Comparison of ENCODE assay signal across 9 mouse cellular contexts in the genomic region with DNA sequence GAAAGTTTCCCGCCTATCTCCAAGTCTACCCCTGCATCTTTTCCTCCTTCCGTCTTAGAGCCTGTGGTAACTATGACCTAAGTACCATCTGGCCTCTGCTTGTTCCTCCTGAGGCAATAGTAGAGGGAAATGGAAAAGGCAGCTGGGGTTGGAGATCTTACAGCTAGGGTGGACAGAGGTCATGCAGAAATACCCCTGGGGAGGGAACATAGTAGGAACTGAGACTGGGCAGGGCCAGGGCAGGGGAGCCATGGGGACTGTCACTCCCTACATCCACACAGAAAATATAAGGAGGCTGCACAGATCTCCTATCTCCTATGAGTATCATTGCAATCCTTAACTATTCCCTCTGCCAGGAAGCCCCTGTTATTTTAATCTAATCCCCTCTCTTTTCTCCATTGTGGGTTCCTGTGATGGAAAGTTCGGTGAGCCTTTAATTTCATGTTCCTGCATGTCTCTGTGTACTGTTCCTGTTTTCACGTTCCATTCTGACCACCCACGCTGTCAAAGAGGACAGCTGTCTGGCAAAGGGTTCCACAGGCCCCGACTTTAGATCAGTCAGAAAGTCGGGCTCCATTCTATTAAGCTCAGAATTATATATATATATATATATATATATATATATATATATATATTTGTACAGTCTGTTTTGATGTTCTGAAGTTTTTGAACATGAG. TPM values are rescaled to one million over a fixed set of nuclear protein-coding genes. Genes with fewer than 3 reads are reported as not detected.
DNase-seq lines count a peak whose midpoint lies in the region; ATAC-seq and TF ChIP-seq lines count a peak whose summit lies in the region.
"Had no signal": no experiment of that assay in that cellular context is flagged by ENCODE, and none has a peak within 500 bp of the region (broad histone marks: within the 10 kb centered on the region; RNA-seq: fewer than 3 reads in every experiment).

No protein-coding gene starts in this region.

- no peak for TF ChIP-seq POLR2A in kidney, adult 2 months (IDR thresholded peaks at IDR 0.05; ENCODE audit: low read depth, low read length)

- H3K27ac ChIP-seq in kidney, adult 2 months (ENCODE audit: insufficient read depth, low read depth, low read length): no peak overlapping the region
- no peak overlapping the region for H3K27ac ChIP-seq in kidney, embryonic 16.5 days (ENCODE audit: low read length)

- no peaks in the 10 kb centered on the region; the same call in 1 of the 2 replicates for H3K4me1 ChIP-seq in kidney, adult 2 months (ENCODE audit: control insufficient read depth, insufficient read depth, low read length)
- H3K4me1 ChIP-seq in kidney, embryonic 16.5 days (ENCODE audit: insufficient read depth, low read length): peaks cover 1% of the 10 kb centered on the region; the same call in 1 of the 2 replicates

- no peak overlapping the region for H3K4me3 ChIP-seq in kidney, adult 2 months (ENCODE audit: insufficient read depth, low read depth, low read length)
- H3K4me3 ChIP-seq in kidney, embryonic 16.5 days (ENCODE audit: low read length): no peak overlapping the region
- H3K4me3 ChIP-seq: erythroblast, embryonic 14.5 days had no signal

- 67% methylated on average over 7 of the region's 7 CpGs for WGBS in kidney, adult 2 months
- WGBS in kidney, embryonic 16.5 days: 70% methylated on average over 7 of the region's 7 CpGs

- H3K36me3 ChIP-seq in kidney, adult 2 months (ENCODE audit: control insufficient read depth, insufficient read depth, low read length): no peaks in the 10 kb centered on the region
- H3K36me3 ChIP-seq in kidney, embryonic 16.5 days (ENCODE audit: insufficient read depth, low read length): no peaks in the 10 kb centered on the region

- no peak for ATAC-seq in kidney, embryonic 16.5 days (ENCODE audit: low FRiP score, low TSS enrichment)
- ATAC-seq in megakaryocyte, adult 5-6 weeks (ENCODE audit: poor library complexity, severe bottlenecking): peak; percentile 94

- H3K9ac ChIP-seq in kidney, embryonic 16.5 days (replicated peaks; ENCODE audit: low read length): no peak overlapping the region

- peak; percentile 29 for DNase-seq in kidney, adult 2 months
- peak; percentile 40 for DNase-seq in adipocyte (ENCODE audit: low spot score)
- peak; percentile 49 to 80 for DNase-seq in heart, adult 9 months (ENCODE audit: low spot score in 2 of 2)
- DNase-seq in cerebellum, adult 9-11 months: no peak
- DNase-seq in kidney, postnatal 14 days: no peak
- DNase-seq in right cerebral cortex, postnatal 14 days: no peak

- H3K4me2 ChIP-seq in kidney, embryonic 16.5 days (replicated peaks; ENCODE audit: low read depth, low read length): no peak overlapping the region

- TF ChIP-seq CTCF in kidney, adult 2 months (conservative IDR thresholded peaks at IDR 0.05; ENCODE audit: insufficient read depth, insufficient read length, low read depth, low read length): no peak

- no peaks in the 10 kb centered on the region for H3K9me3 ChIP-seq in kidney, embryonic 16.5 days (ENCODE audit: low read length)

- H3K27me3 ChIP-seq in kidney, adult 2 months (replicated peaks; ENCODE audit: control insufficient read depth, insufficient read depth, low read length): no peaks in the 10 kb centered on the region
- no peaks in the 10 kb centered on the region for H3K27me3 ChIP-seq in kidney, embryonic 16.5 days (ENCODE audit: insufficient read depth, low read length)

RNA-seq across cellular contexts. Expression of gene Slamf9, which starts 19.0 kb away (rescaled TPM):
- polyA plus RNA-seq in kidney, adult 2 months (2012; rRNA removed): 19.2 and 20.2 TPM in 2 replicates
- 1.0 and 1.7 TPM in 2 replicates for polyA plus RNA-seq in kidney, embryonic 16.5 days (2015; fragmentation: Nextera tagmentation; extraction: Ambion mirVana)
- 2.3 and 3.1 TPM in 2 replicates for total RNA-seq in megakaryocyte, adult 5-6 weeks (2015)
- 0.11 and 1.5 TPM in 2 replicates for total RNA-seq in megakaryocyte, adult 5-6 weeks (2017)
- polyA plus RNA-seq: erythroblast, embryonic 14.5 days had no signal

RNA-seq across cellular contexts. Expression of gene Igsf9, which starts 25.4 kb away (rescaled TPM):
- 15.4 and 20.7 TPM in 2 replicates for polyA plus RNA-seq in kidney, adult 2 months (2012; rRNA removed)
- 45.7 and 58.1 TPM in 2 replicates for polyA plus RNA-seq in kidney, embryonic 16.5 days (2015; fragmentation: Nextera tagmentation; extraction: Ambion mirVana)
- 0.20 and 1.9 TPM in 2 replicates for total RNA-seq in megakaryocyte, adult 5-6 weeks (2015)
- total RNA-seq in megakaryocyte, adult 5-6 weeks (2017): 0.16 TPM in 1 of 2 replicates, not detected in the other
- polyA plus RNA-seq: erythroblast, embryonic 14.5 days had no signal

RNA-seq across cellular contexts. Expression of gene Tagln2, which starts 43.7 kb away (rescaled TPM):
- 202 and 286 TPM in 2 replicates for polyA plus RNA-seq in kidney, adult 2 months (2012; rRNA removed)
- polyA plus RNA-seq in kidney, embryonic 16.5 days (2015; fragmentation: Nextera tagmentation; extraction: Ambion mirVana): 280 and 282 TPM in 2 replicates
- 667 and 741 TPM in 2 replicates for total RNA-seq in megakaryocyte, adult 5-6 weeks (2015)
- total RNA-seq in megakaryocyte, adult 5-6 weeks (2017): 334 and 340 TPM in 2 replicates

Comparison
In these comparisons a context has a peak if more than half of its experiments do, and no peak if none do; other contexts are left out.
1. DNase-seq: peak in kidney, adult 2 months (single experiment), adipocyte (single experiment) and heart, adult 9 months (2 of 2); none in cerebellum, adult 9-11 months (single experiment), kidney, postnatal 14 days (single experiment) and right cerebral cortex, postnatal 14 days (single experiment).